Mouse (Mus musculus): ENCODE data around the gene Dynlt1f. TPM values are rescaled to one million over a fixed set of nuclear protein-coding genes. Genes with fewer than 3 reads are reported as not detected.
"Not testable (repeated sequence)": the region's sequence is repeated elsewhere in the genome, so short reads cannot be mapped to it uniquely, and the experiment has no call there.

Gene Dynlt1f
- polyA plus RNA-seq, 1 experiment from 2014 or later: 232 TPM

DNA sequence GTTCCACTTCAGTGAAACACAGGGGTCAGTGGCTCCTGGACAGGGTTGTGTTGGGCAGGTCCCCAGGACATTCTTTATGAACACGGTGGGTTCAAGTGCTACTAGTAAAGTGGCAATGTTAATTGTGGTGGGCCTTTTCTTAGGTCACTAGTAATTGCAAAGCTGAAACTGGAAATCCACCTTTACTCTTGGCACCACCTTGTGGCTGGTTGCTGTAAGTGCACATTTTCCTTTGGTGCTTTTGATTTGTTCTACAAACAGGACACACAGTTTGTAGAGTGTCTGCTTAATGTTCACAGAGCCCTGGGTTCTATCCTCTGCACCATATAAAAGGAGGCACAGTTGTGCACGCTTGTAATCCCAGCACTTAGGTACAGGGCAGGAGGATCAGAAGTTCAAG, 35.9 kb upstream of the Dynlt1f start:
- not testable (repeated sequence) for ATAC-seq (replicated peaks; ENCODE audit: insufficient number of reproducible peaks, low FRiP score, low TSS enrichment); H3K4me1 ChIP-seq (ENCODE audit: control insufficient read depth, insufficient read depth, low read length); H3K4me3 ChIP-seq (ENCODE audit: low read depth, low read length); H3K9me3 ChIP-seq (replicated peaks; ENCODE audit: control insufficient read depth, low read length); H3K27me3 ChIP-seq (ENCODE audit: control insufficient read depth, insufficient read depth, low read length); H3K9ac ChIP-seq (ENCODE audit: low read depth, low read length); H3K4me2 ChIP-seq; H3K27ac ChIP-seq (ENCODE audit: low read depth, low read length); H3K36me3 ChIP-seq (ENCODE audit: control insufficient read depth, insufficient read depth, low read length)
- WGBS (ENCODE audit: insufficient replicate concordance): 9% methylated on average over 2 of the region's 2 CpGs

- not testable (repeated sequence) for H3K36me3 ChIP-seq (ENCODE audit: control insufficient read depth, insufficient read depth, low read length); H3K4me3 ChIP-seq (ENCODE audit: low read depth, low read length); H3K9ac ChIP-seq (ENCODE audit: low read depth, low read length); H3K27me3 ChIP-seq (ENCODE audit: control insufficient read depth, insufficient read depth, low read length); H3K9me3 ChIP-seq (replicated peaks; ENCODE audit: control insufficient read depth, low read length); H3K27ac ChIP-seq (ENCODE audit: low read depth, low read length); H3K4me1 ChIP-seq (ENCODE audit: control insufficient read depth, insufficient read depth, low read length); H3K4me2 ChIP-seq; ATAC-seq (replicated peaks; ENCODE audit: insufficient number of reproducible peaks, low FRiP score, low TSS enrichment)
- WGBS (ENCODE audit: insufficient replicate concordance): 96% methylated on average over 3 of the region's 4 CpGs
These were observed 33.6 kb upstream of the Dynlt1f start for GRCm38 (mm10) chr17:6689344-6689743.

DNA sequence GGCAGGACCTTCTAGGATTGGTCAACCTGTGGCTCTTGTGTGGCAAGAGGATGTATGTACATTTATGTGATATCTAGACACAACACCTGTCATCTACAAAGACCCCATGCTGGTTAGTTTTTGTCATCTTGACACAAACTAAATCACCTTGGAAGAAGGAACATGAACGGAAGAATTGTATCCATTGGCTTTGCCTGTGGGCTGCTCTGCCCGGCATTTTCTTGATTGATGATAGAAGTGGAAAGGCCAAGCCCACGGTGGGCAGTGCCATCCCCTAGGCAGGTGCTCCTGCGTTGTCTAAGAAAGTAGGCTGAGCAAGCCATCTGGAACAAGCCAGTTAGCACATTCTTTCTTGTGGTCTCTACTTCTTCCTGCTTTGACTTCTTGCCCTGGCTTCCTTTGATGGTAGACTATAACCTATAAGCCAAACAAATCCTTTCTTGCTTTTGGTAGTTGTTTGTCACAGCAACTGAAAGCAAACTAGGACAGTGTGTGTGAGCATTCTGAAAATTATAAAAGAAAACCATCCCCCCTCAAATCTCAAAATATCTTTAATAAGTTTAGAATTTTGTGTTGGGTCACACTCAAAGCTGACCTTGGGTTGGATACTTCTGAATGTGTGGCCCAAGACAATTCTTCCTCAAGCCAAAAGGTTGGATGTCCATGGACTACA, 30.7 kb upstream of the Dynlt1f start:
- H3K9ac ChIP-seq (ENCODE audit: low read depth, low read length); H3K4me3 ChIP-seq (ENCODE audit: low read depth, low read length); H3K27me3 ChIP-seq (ENCODE audit: control insufficient read depth, insufficient read depth, low read length); H3K9me3 ChIP-seq (replicated peaks; ENCODE audit: control insufficient read depth, low read length); H3K4me2 ChIP-seq; H3K4me1 ChIP-seq (ENCODE audit: control insufficient read depth, insufficient read depth, low read length); H3K27ac ChIP-seq (ENCODE audit: low read depth, low read length); ATAC-seq (replicated peaks; ENCODE audit: insufficient number of reproducible peaks, low FRiP score, low TSS enrichment); H3K36me3 ChIP-seq (ENCODE audit: control insufficient read depth, insufficient read depth, low read length): not testable (repeated sequence)
- WGBS (ENCODE audit: insufficient replicate concordance): 97% methylated on average over 2 of the region's 4 CpGs

- not testable (repeated sequence) for H3K27ac ChIP-seq (ENCODE audit: low read depth, low read length); H3K9ac ChIP-seq (ENCODE audit: low read depth, low read length); H3K4me3 ChIP-seq (ENCODE audit: low read depth, low read length); H3K4me2 ChIP-seq; H3K4me1 ChIP-seq (ENCODE audit: control insufficient read depth, insufficient read depth, low read length); H3K27me3 ChIP-seq (ENCODE audit: control insufficient read depth, insufficient read depth, low read length); ATAC-seq (replicated peaks; ENCODE audit: insufficient number of reproducible peaks, low FRiP score, low TSS enrichment); H3K36me3 ChIP-seq (ENCODE audit: control insufficient read depth, insufficient read depth, low read length); H3K9me3 ChIP-seq (replicated peaks; ENCODE audit: control insufficient read depth, low read length)
- WGBS (ENCODE audit: insufficient replicate concordance): 50% methylated on average over 2 of the region's 8 CpGs
These were observed 29.7 kb upstream of the Dynlt1f start for GRCm38 (mm10) chr17:6685288-6685818.

DNA sequence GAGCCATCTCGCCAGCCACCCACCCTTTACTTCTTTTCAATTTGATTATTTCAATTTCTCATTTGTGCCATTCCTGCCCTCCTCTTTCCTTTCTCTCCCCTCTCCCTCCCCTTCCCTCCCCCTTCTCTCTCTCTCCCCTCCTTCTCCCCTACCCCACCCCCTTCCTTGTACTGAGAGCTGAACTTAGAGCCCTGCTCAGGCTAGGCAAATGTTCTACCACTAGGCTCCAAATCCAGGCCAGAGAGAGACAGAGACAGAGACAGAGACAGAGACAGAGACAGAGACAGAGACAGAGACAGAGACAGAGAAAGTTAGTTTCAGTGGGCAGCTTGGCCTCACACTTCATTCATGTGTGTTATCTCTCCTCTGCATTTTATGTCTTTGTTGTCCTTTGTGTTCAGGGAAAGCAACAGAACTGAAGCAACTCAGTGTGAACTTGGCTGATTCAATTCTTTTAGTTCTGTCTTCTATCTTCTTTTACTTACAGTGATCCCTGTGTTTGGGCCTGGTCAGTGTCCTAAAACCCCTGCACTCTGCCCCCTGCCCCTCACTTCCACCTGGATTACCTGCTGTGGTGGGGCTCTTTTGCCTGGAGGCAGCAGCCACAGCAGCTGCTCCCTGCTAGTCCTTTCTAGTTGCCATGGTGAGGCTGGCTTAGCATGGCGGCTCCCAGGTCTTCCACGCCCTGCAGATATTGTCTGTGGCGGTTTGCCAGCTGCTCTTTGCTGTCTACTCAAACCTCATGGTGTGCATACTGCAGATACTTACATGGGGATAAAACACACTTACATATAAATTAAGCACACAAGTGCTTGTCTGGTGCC, 29.0 kb upstream of the Dynlt1f start:
- not testable (repeated sequence) for H3K9me3 ChIP-seq (replicated peaks; ENCODE audit: control insufficient read depth, low read length); H3K27ac ChIP-seq (ENCODE audit: low read depth, low read length); H3K4me1 ChIP-seq (ENCODE audit: control insufficient read depth, insufficient read depth, low read length); H3K27me3 ChIP-seq (ENCODE audit: control insufficient read depth, insufficient read depth, low read length); H3K9ac ChIP-seq (ENCODE audit: low read depth, low read length); H3K4me2 ChIP-seq; H3K36me3 ChIP-seq (ENCODE audit: control insufficient read depth, insufficient read depth, low read length); ATAC-seq (replicated peaks; ENCODE audit: insufficient number of reproducible peaks, low FRiP score, low TSS enrichment); H3K4me3 ChIP-seq (ENCODE audit: low read depth, low read length)
- no CpG with 5 or more reads among the region's 4 CpGs for WGBS (ENCODE audit: insufficient replicate concordance)

- H3K36me3 ChIP-seq (ENCODE audit: control insufficient read depth, insufficient read depth, low read length); H3K27ac ChIP-seq (ENCODE audit: low read depth, low read length); H3K4me2 ChIP-seq; H3K4me3 ChIP-seq (ENCODE audit: low read depth, low read length); ATAC-seq (replicated peaks; ENCODE audit: insufficient number of reproducible peaks, low FRiP score, low TSS enrichment); H3K9me3 ChIP-seq (replicated peaks; ENCODE audit: control insufficient read depth, low read length); H3K27me3 ChIP-seq (ENCODE audit: control insufficient read depth, insufficient read depth, low read length); H3K9ac ChIP-seq (ENCODE audit: low read depth, low read length); H3K4me1 ChIP-seq (ENCODE audit: control insufficient read depth, insufficient read depth, low read length): not testable (repeated sequence)
- no CpG with 5 or more reads among the region's 5 CpGs for WGBS (ENCODE audit: insufficient replicate concordance)
These were observed 28.0 kb upstream of the Dynlt1f start for GRCm38 (mm10) chr17:6683702-6684101.

DNA sequence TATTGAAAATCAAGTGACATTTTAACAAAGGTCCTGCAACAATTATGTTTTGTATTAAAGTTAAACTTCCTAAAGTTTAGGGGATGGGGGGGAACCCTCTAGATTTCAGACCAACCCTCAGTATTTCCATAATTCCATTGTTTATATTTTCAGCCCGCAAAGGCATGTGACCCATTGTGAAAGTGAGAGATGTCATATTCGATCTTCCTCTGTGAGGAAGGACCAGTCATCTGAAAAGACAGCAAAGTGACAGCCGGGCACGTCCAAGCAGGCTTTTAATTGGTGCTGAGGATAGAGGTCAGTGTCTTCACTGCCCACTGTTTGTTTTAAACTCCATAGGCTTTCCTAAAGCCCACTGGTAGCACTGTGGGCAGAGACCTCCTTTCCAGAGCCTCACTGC, 26.0 kb upstream of the Dynlt1f start:
- not testable (repeated sequence) for H3K9me3 ChIP-seq (replicated peaks; ENCODE audit: control insufficient read depth, low read length); H3K4me3 ChIP-seq (ENCODE audit: low read depth, low read length); H3K27ac ChIP-seq (ENCODE audit: low read depth, low read length); H3K4me1 ChIP-seq (ENCODE audit: control insufficient read depth, insufficient read depth, low read length); H3K36me3 ChIP-seq (ENCODE audit: control insufficient read depth, insufficient read depth, low read length); H3K4me2 ChIP-seq; ATAC-seq (replicated peaks; ENCODE audit: insufficient number of reproducible peaks, low FRiP score, low TSS enrichment); H3K9ac ChIP-seq (ENCODE audit: low read depth, low read length); H3K27me3 ChIP-seq (ENCODE audit: control insufficient read depth, insufficient read depth, low read length)
- WGBS (ENCODE audit: insufficient replicate concordance): 74% methylated on average over 4 of the region's 4 CpGs

- ATAC-seq (replicated peaks; ENCODE audit: insufficient number of reproducible peaks, low FRiP score, low TSS enrichment); H3K9me3 ChIP-seq (replicated peaks; ENCODE audit: control insufficient read depth, low read length); H3K36me3 ChIP-seq (ENCODE audit: control insufficient read depth, insufficient read depth, low read length); H3K4me2 ChIP-seq; H3K9ac ChIP-seq (ENCODE audit: low read depth, low read length); H3K27ac ChIP-seq (ENCODE audit: low read depth, low read length); H3K27me3 ChIP-seq (ENCODE audit: control insufficient read depth, insufficient read depth, low read length); H3K4me1 ChIP-seq (ENCODE audit: control insufficient read depth, insufficient read depth, low read length); H3K4me3 ChIP-seq (ENCODE audit: low read depth, low read length): not testable (repeated sequence)
- no CpG with 5 or more reads among the region's 2 CpGs for WGBS (ENCODE audit: insufficient replicate concordance)
These were observed 22.4 kb upstream of the Dynlt1f start for GRCm38 (mm10) chr17:6678063-6678462.

All from heart, embryonic 11.5 days (tissue).